Mouse (Mus musculus): ENCODE data around the gene Nae1.

GRCm38 (mm10) chr8:104536028-104536427 lies 1.6 kb upstream of the Nae1 start:
- TF ChIP-seq CTCF (conservative IDR thresholded peaks at IDR 0.05; ENCODE audit: low read length), result no peak
- no peak for TF ChIP-seq NANOG (IDR thresholded peaks at IDR 0.05; ENCODE audit: borderline replicate concordance, low read length)

Data from E14TG2a.4 (cell line).